Mouse (Mus musculus) layer of hippocampus, postnatal 10 days (tissue): ENCODE measurements around the gene Spag17. TPM values are rescaled to one million over a fixed set of nuclear protein-coding genes. Genes with fewer than 3 reads are reported as not detected.

Source experiments
- DNase-seq, 2 experiments: peaks; one replicate each; pipeline ENCODE4 v3.0.0; 2021; ENCODE audit warnings: low spot score in 2 of 2
- total RNA-seq, 2 experiments: library from RNA; stranded (reverse); gene quantifications; 2 replicates each; pipeline ENCODE4 v1.2.3; 2021

Spag17 gene
- total RNA-seq, 2 experiments from 2014 or later: 0.80 to 0.91 TPM

DNA sequence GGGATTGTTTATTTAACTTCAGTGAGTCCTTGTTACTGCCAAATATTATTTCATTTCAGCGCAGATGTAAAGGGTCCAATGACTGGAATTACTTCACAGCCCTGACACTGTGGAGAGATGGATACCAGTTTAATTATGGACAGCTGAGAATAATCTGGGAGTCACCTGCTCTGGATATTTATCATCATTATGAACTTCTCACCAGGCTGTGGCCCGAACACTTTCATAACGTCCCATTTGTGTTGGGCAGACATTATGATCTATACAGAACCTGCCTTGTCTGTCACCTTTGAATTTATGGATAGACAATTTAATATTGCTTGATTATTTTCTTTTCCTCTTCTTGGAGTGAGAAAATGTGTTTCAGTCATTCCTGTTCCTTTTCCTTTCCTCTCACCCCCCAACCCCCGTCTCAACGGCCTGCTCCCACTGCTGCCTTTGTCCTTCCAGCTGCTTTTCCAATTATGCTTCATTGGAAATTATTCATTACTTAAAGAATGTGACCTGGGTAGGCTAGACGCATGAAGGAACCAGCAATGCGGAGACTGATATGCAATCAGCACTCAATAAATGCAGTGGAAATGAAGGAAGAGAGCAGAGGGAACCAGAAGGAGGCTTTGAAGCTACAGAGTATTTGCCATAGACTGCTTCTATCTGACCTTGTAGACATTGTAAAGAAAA, 74.7 kb downstream of the Spag17 start:
- DNase-seq: no peak

DNA sequence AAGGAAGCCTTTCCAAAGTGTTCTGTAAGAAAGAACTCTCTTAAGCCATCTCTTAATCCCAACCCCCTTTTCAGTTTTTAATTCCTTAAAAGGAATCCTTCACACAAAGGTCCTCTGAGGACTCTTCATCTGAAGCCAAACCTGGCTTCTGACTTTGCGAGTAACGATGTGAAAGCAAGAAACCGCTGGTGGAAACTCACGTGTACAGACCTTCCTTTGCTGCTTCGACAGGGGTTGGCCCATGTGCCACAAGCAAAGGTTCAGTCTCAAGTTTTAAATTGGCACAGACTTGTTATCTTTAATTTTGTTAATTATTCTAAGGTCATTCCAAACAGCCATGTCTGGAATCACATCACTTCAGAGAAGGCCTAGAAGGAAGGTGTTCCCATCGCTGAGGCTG, 79.1 kb downstream of the Spag17 start:
- no peak for DNase-seq

DNA sequence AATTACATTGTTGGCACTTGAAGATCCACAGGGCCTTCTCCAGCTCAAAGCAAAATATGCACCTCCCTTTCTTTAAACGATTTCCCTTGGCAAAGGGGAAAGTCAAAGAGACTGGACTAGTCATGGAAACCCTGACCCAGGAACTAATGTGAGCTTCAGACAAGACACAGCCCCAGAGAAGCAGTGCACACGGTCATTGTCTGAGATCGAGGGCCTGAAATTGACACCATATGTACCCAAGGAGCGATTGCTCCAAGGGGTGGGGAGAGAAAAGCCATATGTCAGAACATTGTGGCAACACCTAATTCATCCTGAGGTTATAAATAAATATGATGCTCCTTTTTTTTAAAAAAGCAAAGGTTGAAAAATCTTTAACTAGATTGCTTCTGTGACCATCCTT, 80.7 kb downstream of the Spag17 start:
- no peak for DNase-seq

DNA sequence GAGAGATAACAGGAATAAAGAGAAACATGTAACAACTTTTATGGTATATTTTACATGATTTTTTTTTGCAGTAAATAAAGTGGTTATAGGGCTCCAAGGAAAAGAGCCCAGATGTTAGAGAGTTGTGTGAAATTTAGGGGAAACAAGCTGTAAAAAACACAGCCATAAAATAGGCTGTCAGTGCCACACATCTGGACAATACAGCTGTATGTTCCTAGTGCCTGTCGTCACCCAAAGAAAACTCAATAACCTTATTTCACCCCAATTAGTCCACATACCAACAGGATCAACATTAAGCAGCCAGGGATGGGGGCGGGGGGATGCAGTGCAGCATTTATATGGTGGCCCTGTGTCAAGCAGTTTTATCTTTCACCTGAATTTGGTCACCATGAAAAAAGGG, 81.1 kb downstream of the Spag17 start:
- no peak for DNase-seq

DNA sequence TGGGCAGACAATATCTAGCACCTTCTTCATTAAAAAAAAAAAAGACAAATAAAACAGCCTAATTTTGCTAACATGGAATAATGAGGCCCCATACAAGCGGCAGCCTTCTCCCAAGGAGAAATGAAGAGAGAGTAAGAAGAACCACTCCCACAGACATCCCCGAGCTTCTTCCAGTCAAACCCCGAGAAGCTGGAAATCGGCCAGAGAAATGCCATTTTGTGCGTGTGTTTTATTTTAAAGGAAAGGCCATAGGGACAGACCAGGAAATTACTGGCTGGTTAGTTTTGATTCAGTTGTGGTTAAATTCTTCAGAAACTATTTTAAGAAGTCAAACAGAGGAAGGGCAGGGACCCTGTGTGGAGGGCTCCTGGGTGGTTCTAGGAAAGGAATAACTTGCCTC, 85.6 kb downstream of the Spag17 start:
- no peak for DNase-seq

DNA sequence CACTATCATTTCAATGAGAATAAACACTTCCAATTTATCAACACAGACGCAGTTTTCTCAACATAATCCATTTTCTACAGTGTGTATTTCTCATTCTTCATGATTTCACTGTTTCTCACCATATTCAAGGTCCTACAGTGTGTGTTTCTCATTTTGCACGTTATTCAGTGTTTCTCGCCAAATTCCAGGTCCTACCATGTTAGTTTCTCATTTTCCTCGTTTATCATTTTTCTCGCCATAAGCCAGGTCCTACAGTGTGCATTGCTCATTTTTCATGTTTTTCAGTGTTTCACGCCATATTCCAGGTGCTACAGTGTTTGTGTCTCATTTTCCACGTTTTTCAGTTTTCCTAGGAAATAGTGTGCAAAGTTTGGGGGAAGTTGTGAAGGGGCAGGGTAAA, 95.8 kb downstream of the Spag17 start:
- DNase-seq: no peak

DNA sequence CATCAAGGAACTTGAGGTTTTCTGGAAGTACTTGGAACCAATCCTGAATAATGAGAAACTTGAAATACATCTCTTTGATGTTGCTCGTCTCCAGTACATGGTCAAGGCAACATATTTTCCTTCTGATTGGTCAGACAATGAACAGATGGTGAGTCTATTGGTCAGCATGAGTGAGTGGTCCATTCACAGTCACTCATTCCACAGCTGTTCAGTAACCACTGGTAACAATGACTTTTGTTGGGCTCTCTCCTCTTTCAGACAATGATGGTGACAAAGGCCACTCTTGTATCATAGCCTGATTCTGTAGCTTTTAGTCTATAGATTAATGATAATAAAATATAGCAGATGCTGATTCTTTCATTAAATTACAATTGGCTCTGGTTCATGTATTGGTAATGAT, 119.5 kb downstream of the Spag17 start:
- no peak for DNase-seq

DNA sequence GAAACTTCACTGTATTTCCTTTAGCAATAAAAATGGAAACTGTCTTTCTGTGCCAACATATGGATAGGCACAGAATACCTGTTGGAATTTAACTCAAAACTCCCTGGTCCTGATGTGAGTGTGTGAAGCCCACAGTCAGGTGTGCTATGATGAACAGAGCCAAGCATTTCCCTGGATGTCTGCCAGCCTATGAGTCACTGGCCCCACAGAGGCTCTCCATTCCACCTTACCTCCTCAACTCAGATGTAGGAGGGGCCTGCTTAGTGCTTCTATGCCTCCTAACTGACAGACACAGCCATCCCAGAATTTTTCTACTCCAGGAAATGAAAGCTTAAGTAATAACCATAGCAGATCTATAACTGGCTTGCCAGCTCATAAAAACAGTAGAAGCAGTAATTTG, 124.6 kb downstream of the Spag17 start:
- no peak for DNase-seq

DNA sequence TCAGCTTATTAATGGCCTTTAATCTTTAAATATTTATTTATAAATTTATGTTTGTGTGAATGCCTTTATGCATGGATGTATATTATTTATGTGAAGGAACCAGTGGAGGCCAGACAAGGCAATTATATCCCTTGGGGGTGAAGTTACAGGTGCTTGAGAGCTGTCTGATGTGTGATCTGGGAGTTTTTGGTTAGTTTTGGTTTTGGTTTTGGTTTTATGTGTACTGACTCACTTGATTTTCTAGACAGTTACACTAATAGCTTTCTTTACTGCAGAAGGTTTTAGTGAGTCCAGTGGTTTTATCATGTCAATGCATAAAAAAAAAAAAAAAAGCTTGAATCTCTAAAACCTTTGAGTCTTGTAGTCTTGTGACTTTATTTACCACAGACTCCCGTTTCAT, 128.9 kb downstream of the Spag17 start:
- no peak for DNase-seq

DNA sequence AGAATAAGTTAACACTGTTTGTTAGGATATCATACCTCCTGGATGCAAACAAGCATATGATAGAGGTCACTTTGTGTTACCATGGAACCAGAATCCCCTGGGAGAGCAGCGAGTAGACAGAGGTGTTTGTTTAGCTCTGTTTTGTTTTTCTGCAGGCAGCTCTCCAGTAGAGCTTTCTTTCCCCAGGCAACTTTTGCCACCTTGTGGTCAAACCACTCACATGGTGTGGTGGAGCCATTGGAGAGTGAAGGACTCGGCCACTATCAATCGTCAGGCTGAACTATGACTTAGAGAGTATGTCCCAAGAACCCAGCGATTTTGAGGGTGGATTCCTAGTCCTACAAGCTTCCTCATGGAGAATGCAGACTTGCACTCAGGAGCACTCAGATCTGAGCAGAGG, 146.1 kb downstream of the Spag17 start:
- DNase-seq: no peak

DNA sequence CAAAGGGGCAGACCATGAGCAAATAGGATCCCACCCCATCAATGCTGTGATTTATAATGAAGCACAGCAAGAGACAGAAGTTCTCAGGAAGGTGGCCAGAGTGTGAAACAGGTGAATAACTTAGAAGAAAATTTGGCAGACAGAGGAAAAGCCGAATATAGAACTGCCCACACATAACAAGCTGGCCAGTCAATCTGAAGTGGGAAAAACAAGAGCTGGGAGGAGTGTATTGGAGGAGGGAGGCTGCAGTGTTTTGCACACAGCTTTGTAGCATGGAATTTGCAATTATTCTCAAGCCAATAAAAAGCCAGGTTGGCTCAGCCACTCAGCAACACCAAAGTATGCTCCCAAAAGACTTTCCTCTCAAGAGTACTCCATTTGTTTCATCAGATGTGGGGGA, 147.8 kb downstream of the Spag17 start:
- DNase-seq: no peak

DNA sequence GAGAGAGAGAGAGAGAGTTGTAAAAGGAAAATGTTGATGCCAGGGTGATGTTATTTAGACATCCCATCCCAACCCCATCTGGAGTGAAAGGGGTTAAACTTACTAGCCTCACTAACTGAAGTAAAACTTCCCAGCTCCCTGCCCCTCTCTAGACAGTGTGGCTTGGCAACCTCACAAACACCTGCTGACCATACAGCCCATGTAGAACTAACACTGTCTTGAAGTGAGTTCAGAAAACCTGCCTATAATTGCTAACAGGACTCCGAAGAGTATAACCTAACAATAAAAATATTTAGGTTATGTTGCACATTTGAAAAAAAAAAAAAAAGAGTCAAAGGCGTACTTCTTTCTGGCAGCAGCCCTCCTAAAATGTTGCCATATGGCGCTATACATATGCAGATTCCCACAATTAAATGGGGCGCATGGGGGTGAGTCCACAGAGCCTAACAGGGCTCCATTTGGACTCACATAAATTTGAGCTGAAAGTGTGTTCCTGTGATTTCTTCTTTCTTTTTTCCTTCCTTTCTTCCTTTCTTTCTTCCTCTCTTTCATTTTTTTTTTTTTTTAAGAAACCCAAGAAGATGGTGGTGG, 149.3 kb downstream of the Spag17 start:
- DNase-seq: no peak

DNA sequence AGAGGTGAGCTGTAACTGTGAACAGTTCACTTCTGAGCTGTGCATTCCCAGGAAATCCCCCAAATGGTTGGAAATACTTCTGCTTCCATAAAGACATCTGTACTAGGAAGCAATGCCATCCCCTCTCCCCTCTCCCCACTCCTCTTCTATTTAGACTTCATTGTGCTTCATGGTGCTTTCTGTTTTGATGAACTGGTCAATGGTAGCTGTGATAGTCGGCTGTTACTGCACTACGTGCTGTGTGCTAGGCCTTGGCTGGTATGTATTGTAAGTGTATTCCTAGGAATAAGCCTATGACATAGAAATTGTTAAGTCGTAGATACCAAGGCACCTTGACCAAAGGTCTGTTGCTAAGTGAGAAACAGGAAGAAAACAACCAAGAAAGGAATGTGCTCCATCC, 149.9 kb downstream of the Spag17 start:
- no peak for DNase-seq

DNA sequence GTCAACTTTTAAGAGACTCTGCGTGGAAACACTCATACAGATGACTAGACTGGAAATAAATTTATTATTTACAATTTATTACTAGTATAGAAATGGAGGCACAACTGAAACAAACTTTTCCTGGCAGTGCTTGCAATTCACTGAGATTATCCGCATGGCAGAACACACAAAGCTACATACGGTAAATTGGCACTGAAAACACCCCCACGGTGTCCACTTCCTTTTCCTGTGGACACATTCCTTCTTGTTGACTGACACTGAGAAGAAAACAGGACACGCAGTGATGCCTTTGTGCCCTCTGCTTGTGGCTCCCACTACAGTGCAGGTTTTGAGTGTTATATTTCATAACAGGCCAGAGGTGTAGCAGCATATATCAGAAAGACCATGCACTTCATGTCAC, 151.6 kb downstream of the Spag17 start:
- no peak for DNase-seq

DNA sequence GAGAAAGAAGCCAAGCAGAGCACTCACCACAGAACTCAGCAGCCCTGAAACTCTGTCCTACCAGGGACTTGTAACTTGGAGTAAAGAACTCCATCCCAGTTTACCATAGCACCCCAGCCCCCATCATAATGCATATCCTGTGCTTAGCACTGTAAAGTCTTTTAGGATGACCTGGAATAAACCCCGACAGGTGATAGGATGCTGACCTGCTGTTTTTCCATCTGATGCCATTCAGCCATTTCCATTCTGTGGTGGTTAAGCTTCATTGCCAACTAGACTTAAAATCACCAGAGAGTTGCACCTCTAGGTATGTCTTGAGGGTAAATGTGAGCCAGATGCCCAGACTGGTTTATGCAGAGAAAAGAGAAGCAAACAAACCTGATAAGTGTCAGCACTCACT, 189.2 kb downstream of the Spag17 start:
- DNase-seq: no peak

DNA sequence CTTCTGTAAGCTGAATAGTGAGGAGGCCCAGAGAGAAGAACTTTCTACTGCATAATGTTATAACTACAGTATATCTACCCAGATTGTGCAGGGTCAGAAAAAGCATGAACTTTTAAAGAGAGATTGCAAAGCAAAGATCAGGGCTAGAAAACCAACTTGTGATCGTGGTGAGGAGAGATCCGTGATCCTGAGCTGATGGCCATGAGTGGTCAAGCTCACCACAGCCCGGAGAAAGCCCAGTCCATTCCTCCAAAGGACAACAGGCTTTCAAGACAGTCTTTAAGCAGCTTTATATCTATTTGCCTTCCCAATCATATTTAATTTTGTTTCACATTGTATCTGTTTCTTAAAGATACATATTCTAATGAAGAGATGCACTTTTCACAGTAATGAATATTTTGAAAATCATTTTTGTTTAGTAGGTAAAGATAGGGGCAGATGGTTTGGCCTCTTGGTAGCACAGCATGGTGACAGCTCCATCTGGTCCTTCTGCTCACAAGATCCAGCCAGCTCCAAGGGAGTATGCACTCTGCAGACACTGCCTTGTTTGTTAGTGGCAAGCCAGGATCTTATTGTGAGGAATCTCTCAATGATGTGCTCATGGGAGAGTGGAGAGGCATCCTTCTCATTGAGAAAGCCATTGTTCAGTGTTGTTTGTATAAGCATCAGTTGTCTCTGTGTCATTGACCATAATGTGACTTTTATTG, 217.3 kb downstream of the Spag17 start:
- DNase-seq: peak in 1 of 2 experiments; percentile 7

DNA sequence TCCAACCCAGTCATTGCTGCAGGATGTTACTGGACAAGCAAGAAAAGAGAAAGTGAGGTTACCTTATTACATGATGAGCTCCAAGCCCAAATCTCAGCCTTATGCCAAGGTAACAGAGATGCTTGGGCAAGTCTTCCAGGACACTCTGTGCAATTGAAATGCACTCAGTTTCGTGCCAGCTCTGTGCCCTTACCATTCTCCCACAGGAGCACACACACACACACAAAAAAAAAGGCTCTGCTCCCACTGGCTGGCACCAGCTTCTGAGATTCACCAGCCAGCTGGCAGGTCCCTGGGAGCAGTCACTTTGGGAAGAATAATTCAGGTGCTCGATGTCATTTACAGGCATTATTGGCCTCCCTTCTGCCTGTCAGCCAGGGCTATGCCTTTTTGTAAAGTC, 221.5 kb downstream of the Spag17 start:
- DNase-seq: no peak

DNA sequence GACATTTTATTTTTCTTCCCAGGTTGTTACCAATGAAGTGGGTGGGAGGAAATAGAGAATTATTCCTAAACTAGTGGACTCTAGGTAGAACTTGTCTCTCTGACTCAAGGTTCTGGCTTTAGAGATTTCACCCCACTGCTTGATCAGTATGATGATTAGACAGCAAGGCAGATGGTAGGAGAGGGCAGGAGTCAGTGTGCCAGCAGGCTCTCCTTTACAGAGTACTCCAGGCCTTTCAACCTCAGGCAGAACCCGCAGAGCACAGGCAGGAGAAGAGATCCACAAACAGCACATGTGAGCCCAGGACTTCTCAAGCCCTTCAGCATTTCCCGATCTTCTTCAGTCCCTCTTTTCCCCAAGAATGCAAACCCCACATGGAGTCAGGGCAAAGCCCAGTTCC, 233.5 kb downstream of the Spag17 start:
- DNase-seq: no peak

DNA sequence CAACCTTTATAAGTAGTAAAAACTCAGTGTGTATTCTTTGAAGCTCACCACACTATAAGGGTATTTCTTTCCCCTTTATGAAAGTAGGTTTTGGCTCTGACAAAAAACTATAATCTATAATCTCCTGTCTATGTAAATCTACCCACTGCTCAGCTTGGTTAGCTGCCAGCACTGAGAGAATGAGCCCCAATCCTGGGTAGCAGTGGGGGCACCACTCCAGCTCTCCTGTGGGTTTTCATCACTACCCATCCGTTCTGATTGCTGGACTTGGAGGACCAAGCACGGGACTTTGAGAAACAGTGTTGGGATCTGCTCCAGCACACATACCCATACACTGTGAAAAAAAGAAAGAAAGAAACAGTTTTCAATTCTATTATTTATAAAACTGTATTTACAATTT, 236.8 kb downstream of the Spag17 start:
- no peak for DNase-seq

DNA sequence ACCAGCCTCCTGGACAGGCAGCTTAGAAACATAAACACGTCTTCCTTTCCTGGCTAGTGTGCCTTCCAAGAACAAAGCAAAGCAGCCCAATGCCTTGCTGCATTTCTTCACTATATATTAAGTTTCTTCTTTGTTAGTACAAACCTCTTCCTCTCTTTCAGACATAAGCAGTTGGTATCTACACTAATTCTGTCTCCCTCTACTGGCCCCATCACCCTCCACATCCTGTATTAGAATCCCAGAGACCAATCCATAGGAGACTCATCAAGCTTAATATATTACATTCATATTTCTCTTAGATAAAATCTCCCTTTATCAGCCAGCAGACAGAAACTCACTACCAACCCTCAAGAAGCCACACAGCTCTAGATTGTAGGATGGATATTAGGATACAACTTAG, 237.2 kb downstream of the Spag17 start:
- DNase-seq: no peak

DNA sequence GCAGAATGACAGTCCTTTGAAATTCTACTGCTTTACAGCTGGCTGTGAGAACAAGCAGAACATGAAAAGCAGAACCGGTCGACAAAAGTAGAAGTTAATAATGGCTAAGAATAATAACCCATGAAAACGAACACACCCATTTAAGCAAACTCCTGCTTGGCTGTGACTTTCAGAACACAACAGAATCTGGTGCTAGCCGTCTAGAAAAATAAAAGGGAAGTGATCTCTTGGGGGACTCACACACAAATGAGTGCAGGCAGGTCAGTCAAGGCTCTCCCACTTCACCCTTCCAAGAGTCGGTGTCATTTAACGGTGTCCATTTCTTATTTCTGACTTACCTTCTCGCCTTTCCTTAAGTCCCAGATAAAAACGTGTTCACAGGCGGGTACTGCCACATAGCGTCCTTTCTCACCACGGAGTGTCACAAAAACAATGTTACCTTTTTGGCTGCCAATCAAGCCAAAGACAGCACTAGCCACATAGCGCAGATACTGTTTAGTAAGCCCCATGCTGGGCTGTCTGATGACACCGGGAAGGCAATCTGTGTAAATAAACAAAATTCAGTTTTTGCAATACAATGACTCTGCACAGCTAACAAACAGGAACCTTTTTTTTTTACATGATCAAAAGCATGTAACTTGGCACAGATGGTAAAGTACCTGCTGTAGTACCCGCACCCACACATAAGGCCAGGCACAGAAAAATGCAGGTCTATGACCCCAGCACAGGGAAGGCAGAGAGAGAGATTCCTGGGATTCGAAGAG, 275.7 kb downstream of the Spag17 start:
- DNase-seq: no peak

DNA sequence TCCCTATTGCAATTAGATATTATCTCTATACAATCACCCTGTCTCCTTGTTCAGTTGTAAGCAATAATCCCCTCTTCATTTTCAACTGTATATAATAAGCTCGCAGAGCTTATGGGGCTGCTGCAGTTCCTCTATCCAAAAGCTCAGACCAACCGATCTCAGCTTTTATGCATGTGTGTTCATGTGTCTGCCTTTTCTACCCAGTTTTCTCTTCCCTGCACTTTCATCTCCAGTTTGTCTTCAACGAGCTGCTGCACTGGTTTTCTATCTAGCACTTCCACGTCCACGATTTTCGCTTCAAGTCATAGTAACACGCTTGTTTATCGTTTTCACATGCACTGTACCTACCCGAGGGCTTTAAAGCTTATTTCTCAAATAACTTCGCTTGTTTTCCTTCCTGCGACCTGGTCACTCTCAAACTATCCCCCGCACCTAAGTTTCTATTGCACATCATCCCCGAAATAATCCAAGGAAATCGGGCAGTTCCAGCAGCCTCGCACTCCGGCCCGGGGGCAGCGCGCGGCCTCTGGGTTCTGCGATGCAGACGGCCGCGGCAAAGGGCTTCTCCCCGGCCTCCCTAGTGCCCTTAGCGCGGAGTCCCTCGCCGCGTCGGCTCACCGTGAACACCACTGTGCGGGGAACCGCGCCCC, 276.6 kb downstream of the Spag17 start:
- DNase-seq: no peak
